Mouse (Mus musculus) cerebellum, postnatal 25 days (tissue): ENCODE data around the gene Syf2.
A peak's percentile ranks its signal among the peaks of the same experiment; 100 is the strongest.
"Not testable (repeated sequence)": the region's sequence is repeated elsewhere in the genome, so short reads cannot be mapped to it uniquely, and the experiment has no call there.

Source experiments
- DNase-seq, 2 experiments: peaks; one replicate each; pipeline ENCODE4 v3.0.0; 2021; ENCODE audit warnings: mixed read lengths in 2 of 2

Gene Syf2

GRCm38 (mm10) chr4:134930684-134931481 is at the start of gene Syf2:
Syf2 (plus strand) TSS chr4:134930898.
- DNase-seq: peak; percentile 96 to 98

- peak; percentile 40 to 41 for DNase-seq
Observed at GRCm38 (mm10) chr4:134883266-134883665, 47.4 kb upstream of the Syf2 start.

GRCm38 (mm10) chr4:134883808-134884207 is 46.9 kb upstream of the Syf2 start:
- no peak for DNase-seq

- no peak for DNase-seq
Observed at GRCm38 (mm10) chr4:134884364-134884763, 46.3 kb upstream of the Syf2 start.

GRCm38 (mm10) chr4:134892096-134892495 is 38.6 kb upstream of the Syf2 start:
- DNase-seq: peak; percentile 78 to 83

GRCm38 (mm10) chr4:134897256-134897655 is 33.4 kb upstream of the Syf2 start:
- DNase-seq: no peak

- DNase-seq: peak; percentile 55 to 58
Observed at GRCm38 (mm10) chr4:134901126-134901525, 29.6 kb upstream of the Syf2 start.

GRCm38 (mm10) chr4:134903046-134903445 is 27.7 kb upstream of the Syf2 start:
- DNase-seq: no peak

- DNase-seq: not testable (repeated sequence)
Observed at GRCm38 (mm10) chr4:134911406-134911805, 19.3 kb upstream of the Syf2 start.

- DNase-seq: peak; percentile 71 to 85
Observed at GRCm38 (mm10) chr4:134913413-134913812, 17.3 kb upstream of the Syf2 start.

- DNase-seq: no peak
Observed at GRCm38 (mm10) chr4:134914122-134914863, 16.4 kb upstream of the Syf2 start.

- DNase-seq: peak; percentile 80 to 90
Observed at GRCm38 (mm10) chr4:134914864-134915209, 15.9 kb upstream of the Syf2 start, which contains the start of gene Tmem50a. Tmem50a (minus strand) TSS chr4:134915024.

- peak in 1 of 2 experiments; percentile 19 for DNase-seq
Observed at GRCm38 (mm10) chr4:134915223-134916050, 15.3 kb upstream of the Syf2 start.

GRCm38 (mm10) chr4:134917194-134917593 is 13.5 kb upstream of the Syf2 start:
- no peak for DNase-seq

GRCm38 (mm10) chr4:134918381-134918780 is 12.3 kb upstream of the Syf2 start:
- DNase-seq: no peak

GRCm38 (mm10) chr4:134919733-134920540 is 10.8 kb upstream of the Syf2 start:
- DNase-seq: no peak

GRCm38 (mm10) chr4:134920631-134921030 is 10.1 kb upstream of the Syf2 start:
- no peak for DNase-seq

GRCm38 (mm10) chr4:134921703-134922102 is 9.0 kb upstream of the Syf2 start:
- DNase-seq: no peak

- no peak for DNase-seq
Observed at GRCm38 (mm10) chr4:134922111-134922924, 8.4 kb upstream of the Syf2 start.

GRCm38 (mm10) chr4:134922925-134923244 is 7.8 kb upstream of the Syf2 start:
- peak; percentile 64 to 72 for DNase-seq

GRCm38 (mm10) chr4:134923258-134924018 is 7.3 kb upstream of the Syf2 start, which contains the start of gene Rsrp1:
Rsrp1 (plus strand) TSS chr4:134923592.
- peak; percentile 98 to 99 for DNase-seq
